Mouse (Mus musculus): ENCODE data around the gene Fam71f2. TPM values are rescaled to one million over a fixed set of nuclear protein-coding genes. Genes with fewer than 3 reads are reported as not detected.

The Fam71f2 gene
- polyA plus RNA-seq, 1 experiment from 2014 or later = 0.56 TPM

- Histone ChIP-seq H3K27me3 (no peaks in the 10 kb centered on the region), H3K4me3 (no peak overlapping the region), H3K36me3 (no peaks in the 10 kb centered on the region), H3K27ac (replicated peaks) (no peak overlapping the region), H3K9ac (replicated peaks) (no peak overlapping the region), H3K9me3 (no peaks in the 10 kb centered on the region), H3K4me1 (peaks cover 4% of the 10 kb centered on the region; the same call in 1 of the 2 replicates), H3K4me2 (replicated peaks) (no peak overlapping the region)
- no peak for ATAC-seq (replicated peaks)
- WGBS = 89% methylated on average over 1 of the region's 1 CpGs
Observed at GRCm38 (mm10) chr6:29259418-29259817, 20.0 kb upstream of the Fam71f2 start.

GRCm38 (mm10) chr6:29261831-29262230 is 17.6 kb upstream of the Fam71f2 start:
- H3K9ac ChIP-seq (replicated peaks) = no peak overlapping the region
- H3K27ac ChIP-seq (replicated peaks) = no peak overlapping the region
- H3K4me1 ChIP-seq = peaks cover 4% of the 10 kb centered on the region; the same call in 1 of the 2 replicates
- H3K27me3 ChIP-seq = no peaks in the 10 kb centered on the region
- no peak for ATAC-seq (replicated peaks)
- H3K9me3 ChIP-seq = no peaks in the 10 kb centered on the region
- no peaks in the 10 kb centered on the region for H3K36me3 ChIP-seq
- H3K4me2 ChIP-seq (replicated peaks) = no peak overlapping the region
- 83% methylated on average over 5 of the region's 5 CpGs for WGBS
- H3K4me3 ChIP-seq = no peak overlapping the region

GRCm38 (mm10) chr6:29263650-29264455 is 15.5 kb upstream of the Fam71f2 start:
- WGBS = 40% methylated on average over 6 of the region's 6 CpGs
- peak overlapping the region; percentile 11; the same call in 1 of the 2 replicates for H3K27ac ChIP-seq (replicated peaks)
- H3K27me3 ChIP-seq = no peaks in the 10 kb centered on the region

DNA sequence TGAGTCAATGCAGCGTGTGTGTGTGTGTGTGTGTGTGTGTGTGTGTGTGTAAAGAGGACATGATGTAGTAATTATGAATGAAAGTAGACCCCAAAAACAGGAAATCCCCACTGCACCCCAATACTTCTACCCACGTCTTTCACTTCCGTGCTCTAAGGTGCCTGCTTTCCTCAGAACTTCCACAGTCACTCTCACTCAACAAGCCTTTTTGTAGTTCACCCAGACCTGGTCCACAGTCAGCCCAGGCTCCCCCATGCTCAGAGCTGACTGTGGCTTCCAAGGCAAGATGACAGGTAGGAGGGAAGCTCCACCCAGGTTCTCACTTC is 15.0 kb upstream of the Fam71f2 start:
- ATAC-seq (replicated peaks) = no peak
- WGBS = 91% methylated on average over 3 of the region's 3 CpGs
- no peak overlapping the region for H3K4me3 ChIP-seq
- H3K4me1 ChIP-seq = peaks cover 4% of the 10 kb centered on the region; the same call in 1 of the 2 replicates
- H3K4me2 ChIP-seq (replicated peaks) = no peak overlapping the region
- H3K27ac ChIP-seq (replicated peaks) = no peak overlapping the region
- H3K9me3 ChIP-seq = no peaks in the 10 kb centered on the region
- H3K9ac ChIP-seq (replicated peaks) = no peak overlapping the region
- no peaks in the 10 kb centered on the region for H3K36me3 ChIP-seq
- no peaks in the 10 kb centered on the region for H3K27me3 ChIP-seq

More at GRCm38 (mm10) chr6:29263650-29264455, 15.5 kb upstream of the Fam71f2 start:
- ATAC-seq (replicated peaks) = peak; percentile 69
- Histone ChIP-seq H3K4me3 (no peak overlapping the region), H3K4me1 (peaks cover 4% of the 10 kb centered on the region; the same call in 1 of the 2 replicates), H3K9ac (replicated peaks) (no peak overlapping the region), H3K36me3 (no peaks in the 10 kb centered on the region), H3K9me3 (no peaks in the 10 kb centered on the region), H3K4me2 (replicated peaks) (no peak overlapping the region)

GRCm38 (mm10) chr6:29266936-29267335 is 12.5 kb upstream of the Fam71f2 start:
- Histone ChIP-seq H3K9me3 (no peaks in the 10 kb centered on the region), H3K4me3 (no peak overlapping the region), H3K4me1 (peaks cover 4% of the 10 kb centered on the region; the same call in 1 of the 2 replicates), H3K27ac (replicated peaks) (no peak overlapping the region), H3K9ac (replicated peaks) (no peak overlapping the region), H3K27me3 (no peaks in the 10 kb centered on the region), H3K4me2 (replicated peaks) (no peak overlapping the region), H3K36me3 (no peaks in the 10 kb centered on the region)
- no peak for ATAC-seq (replicated peaks)
- 89% methylated on average over 4 of the region's 4 CpGs for WGBS

- 81% methylated on average over 6 of the region's 6 CpGs for WGBS
- Histone ChIP-seq H3K27me3 (no peaks in the 10 kb centered on the region), H3K36me3 (no peaks in the 10 kb centered on the region), H3K9me3 (no peaks in the 10 kb centered on the region), H3K9ac (replicated peaks) (no peak overlapping the region), H3K27ac (replicated peaks) (no peak overlapping the region), H3K4me2 (replicated peaks) (no peak overlapping the region), H3K4me3 (no peak overlapping the region), H3K4me1 (peaks cover 13% of the 10 kb centered on the region)
- no peak for ATAC-seq (replicated peaks)
Observed at GRCm38 (mm10) chr6:29269006-29269668, 10.3 kb upstream of the Fam71f2 start.

GRCm38 (mm10) chr6:29270961-29271360 is 8.4 kb upstream of the Fam71f2 start:
- 29% methylated on average over 8 of the region's 8 CpGs for WGBS

GRCm38 (mm10) chr6:29272312-29273072 is 6.9 kb upstream of the Fam71f2 start, which contains the start of gene Hilpda:
Hilpda (plus strand) TSS chr6:29272488.
- Histone ChIP-seq H3K4me1 (peaks cover 15% of the 10 kb centered on the region), H3K36me3 (peaks cover 6% of the 10 kb centered on the region), H3K9me3 (no peaks in the 10 kb centered on the region), H3K27ac (replicated peaks) (peak within 1 kb of the TSS; percentile 65; the same call in 1 of the 2 replicates), H3K27me3 (no peaks in the 10 kb centered on the region), H3K9ac (replicated peaks) (peak within 1 kb of the TSS; percentile 66), H3K4me2 (replicated peaks) (peak within 1 kb of the TSS; percentile 68), H3K4me3 (peak within 1 kb of the TSS; percentile 67)
- under 1% methylated on average over 46 of the region's 46 CpGs for whole genome bisulfite sequencing
- ATAC-seq (replicated peaks) = peak; percentile 99

More at GRCm38 (mm10) chr6:29270961-29271360, 8.4 kb upstream of the Fam71f2 start:
- no peaks in the 10 kb centered on the region for H3K9me3 ChIP-seq
- H3K27ac ChIP-seq (replicated peaks) = no peak overlapping the region
- peaks cover 6% of the 10 kb centered on the region for H3K36me3 ChIP-seq
- H3K4me1 ChIP-seq = peaks cover 15% of the 10 kb centered on the region
- ATAC-seq (replicated peaks) = no peak
- H3K4me3 ChIP-seq = no peak overlapping the region
- no peak overlapping the region for H3K4me2 ChIP-seq (replicated peaks)
- no peaks in the 10 kb centered on the region for H3K27me3 ChIP-seq
- H3K9ac ChIP-seq (replicated peaks) = no peak overlapping the region

DNA sequence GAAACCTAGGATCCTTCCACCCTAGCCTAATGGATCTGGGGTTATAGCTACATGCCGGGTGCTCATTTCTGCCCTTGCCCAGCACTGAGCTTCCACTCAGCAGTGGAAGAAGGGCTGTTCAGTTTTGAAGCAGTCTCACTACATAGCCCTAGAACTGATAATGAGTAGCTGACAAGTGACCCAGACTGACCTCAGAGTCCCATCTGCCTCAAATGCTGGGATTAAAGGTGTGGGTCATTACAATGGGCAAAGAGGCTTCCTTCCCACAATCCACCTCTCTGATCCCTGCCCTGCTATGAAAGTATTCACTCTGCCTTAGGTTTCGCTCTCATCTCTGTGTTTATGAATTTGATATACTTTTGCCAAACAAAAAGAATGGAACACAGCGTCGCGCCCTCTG is 2.6 kb upstream of the Fam71f2 start:
- 94% methylated on average over 5 of the region's 5 CpGs for WGBS
- Histone ChIP-seq H3K4me3 (no peak overlapping the region), H3K9me3 (no peaks in the 10 kb centered on the region), H3K27me3 (no peaks in the 10 kb centered on the region), H3K27ac (replicated peaks) (no peak overlapping the region), H3K9ac (replicated peaks) (no peak overlapping the region), H3K36me3 (peaks cover 6% of the 10 kb centered on the region), H3K4me1 (peaks cover 15% of the 10 kb centered on the region), H3K4me2 (replicated peaks) (no peak overlapping the region)
- ATAC-seq (replicated peaks) = no peak

GRCm38 (mm10) chr6:29278513-29279267 is 703 bp upstream of the Fam71f2 start:
- H3K36me3 ChIP-seq = peaks cover 6% of the 10 kb centered on the region
- 42% methylated on average over 8 of the region's 8 CpGs for WGBS
- no peak overlapping the region for H3K9ac ChIP-seq (replicated peaks)
- no peaks in the 10 kb centered on the region for H3K27me3 ChIP-seq
- H3K4me2 ChIP-seq (replicated peaks) = no peak overlapping the region
- peak; percentile 57 for ATAC-seq (replicated peaks)
- H3K27ac ChIP-seq (replicated peaks) = no peak overlapping the region
- H3K4me3 ChIP-seq = no peak overlapping the region
- no peaks in the 10 kb centered on the region for H3K9me3 ChIP-seq
- H3K4me1 ChIP-seq = peaks cover 6% of the 10 kb centered on the region

GRCm38 (mm10) chr6:29280671-29281070 is 1.3 kb downstream of the Fam71f2 start:
- Histone ChIP-seq H3K27me3 (no peaks in the 10 kb centered on the region), H3K36me3 (no peaks in the 10 kb centered on the region), H3K4me2 (replicated peaks) (no peak overlapping the region), H3K9me3 (no peaks in the 10 kb centered on the region), H3K4me1 (no peaks in the 10 kb centered on the region), H3K4me3 (no peak overlapping the region), H3K27ac (replicated peaks) (no peak overlapping the region), H3K9ac (replicated peaks) (no peak overlapping the region)
- WGBS = 19% methylated on average over 7 of the region's 7 CpGs
- ATAC-seq (replicated peaks) = no peak
